Mouse (Mus musculus) hindbrain, embryonic 15.5 days (tissue): ENCODE measurements around the gene Akt2. TPM values are rescaled to one million over a fixed set of nuclear protein-coding genes. Genes with fewer than 3 reads are reported as not detected.

Experiments used
- ATAC-seq: fragments of 200-750 bp; cut with Nextera tagmentation; 2 replicates; pipeline ENCODE4 v1.8.0; 2017; ENCODE audit warnings: low read depth, moderate number of reproducible peaks, moderate TSS enrichment; ENCODE audit not compliant: low FRiP score
- H3K27ac ChIP-seq: fragments of 300-500 bp; sonication (generic); replicated peaks from 2 replicates; pipeline ENCODE4 v1.5.1; 2015; ENCODE audit warnings: mild to moderate bottlenecking, inconsistent platforms
- H3K27me3 ChIP-seq: fragments of 300-500 bp; sonication (generic); 2 replicates; pipeline ENCODE4 v1.6.1; 2015; ENCODE audit warnings: control low read depth, inconsistent platforms
- H3K36me3 ChIP-seq: fragments of 300-500 bp; sonication (generic); 2 replicates; pipeline ENCODE4 v1.6.1; 2015; ENCODE audit warnings: control low read depth, inconsistent platforms
- H3K4me1 ChIP-seq: fragments of 300-500 bp; sonication (generic); replicated peaks from 2 replicates; pipeline ENCODE4 v1.6.1; 2015; ENCODE audit warnings: control low read depth, inconsistent platforms
- H3K4me2 ChIP-seq: fragments of 300-500 bp; sonication (generic); 2 replicates; pipeline ENCODE4 v1.6.1; 2015; ENCODE audit warnings: moderate library complexity, mild to moderate bottlenecking, inconsistent platforms
- H3K4me3 ChIP-seq: fragments of 300-500 bp; sonication (generic); 2 replicates; pipeline ENCODE4 v1.5.1; 2015; ENCODE audit warnings: mild to moderate bottlenecking, inconsistent platforms
- H3K9ac ChIP-seq: fragments of 300-500 bp; sonication (generic); 2 replicates; pipeline ENCODE4 v1.6.1; 2015; ENCODE audit warnings: inconsistent platforms
- H3K9me3 ChIP-seq: fragments of 300-500 bp; sonication (generic); 2 replicates; pipeline ENCODE4 v1.6.1; 2016; ENCODE audit warnings: control low read depth, inconsistent platforms
- WGBS: fragments of 180-500 bp; shearing (Covaris S2); methylation state at CpG from one replicate; pipeline ENCODE4 v1.1.7; 2015; 5-methylcytosine and 5-hydroxymethylcytosine counted together
- polyA plus RNA-seq: library from polyadenylated mRNA; unstranded; fragments of >200 nt; fragmentation: Nextera tagmentation; extraction: Ambion mirVana; gene quantifications from 2 replicates; pipeline ENCODE4 v1.2.1, GENCODE M21; 2015

The Akt2 gene
- polyA plus RNA-seq, 1 experiment from 2014 or later, result 74.2 TPM

- no peak for ATAC-seq
- H3K36me3 ChIP-seq, result peaks cover 68% of the 10 kb centered on the region
- H3K9ac ChIP-seq, result no peak overlapping the region
- H3K4me3 ChIP-seq, result no peak overlapping the region
- H3K9me3 ChIP-seq, result no peaks in the 10 kb centered on the region
- no peaks in the 10 kb centered on the region for H3K4me1 ChIP-seq
- no peak overlapping the region for H3K27ac ChIP-seq
- no peak overlapping the region for H3K4me2 ChIP-seq
- no peaks in the 10 kb centered on the region for H3K27me3 ChIP-seq
- 83% methylated on average over 5 of the region's 5 CpGs for WGBS
Observed at GRCm38 (mm10) chr7:27569580-27570224, 21.6 kb upstream of the Akt2 start.

- H3K4me1 ChIP-seq, result no peaks in the 10 kb centered on the region
- no peak overlapping the region for H3K4me3 ChIP-seq
- no peak overlapping the region for H3K9ac ChIP-seq
- no peaks in the 10 kb centered on the region for H3K9me3 ChIP-seq
- WGBS, result 94% methylated on average over 4 of the region's 4 CpGs
- H3K27ac ChIP-seq, result no peak overlapping the region
- ATAC-seq, result no peak
- H3K4me2 ChIP-seq, result no peak overlapping the region
- H3K27me3 ChIP-seq, result no peaks in the 10 kb centered on the region
- peaks cover 73% of the 10 kb centered on the region for H3K36me3 ChIP-seq
Observed at GRCm38 (mm10) chr7:27572133-27572532, 19.2 kb upstream of the Akt2 start.

DNA sequence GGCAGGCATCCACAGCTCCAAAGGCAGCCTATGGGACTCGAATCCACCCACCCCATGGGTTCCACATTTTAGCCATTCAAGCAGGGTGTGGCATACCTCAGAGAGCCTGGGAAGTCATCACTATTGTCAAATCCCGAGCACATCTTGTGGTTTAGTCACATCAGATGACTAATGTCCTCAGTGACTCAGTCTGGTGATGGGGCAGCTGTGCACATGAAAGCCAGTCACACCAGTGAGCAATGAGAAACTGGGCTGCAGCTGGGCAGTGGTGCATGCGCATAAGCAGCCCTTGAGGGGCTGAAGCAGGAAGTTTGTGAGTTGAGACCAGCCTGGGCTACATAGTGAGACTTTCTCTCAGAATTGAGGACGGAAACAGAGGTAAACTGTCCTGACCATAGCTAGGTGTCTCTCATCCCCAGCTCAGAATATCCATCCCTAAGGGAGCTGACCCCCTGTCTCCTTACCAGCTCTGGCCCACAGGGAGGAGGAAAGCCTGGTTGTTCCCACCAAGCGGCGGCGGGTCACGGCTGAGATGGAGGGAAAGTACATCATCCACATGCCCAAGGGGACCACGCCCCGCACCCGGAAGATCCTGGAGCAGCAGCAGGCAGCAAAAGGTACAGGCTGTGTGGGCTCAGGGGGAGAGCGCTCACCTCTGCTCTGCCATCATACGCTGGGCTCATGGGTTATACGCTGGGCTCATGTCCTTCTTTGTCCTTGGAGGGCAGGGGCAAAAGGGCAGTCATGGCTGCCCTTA is 17.1 kb upstream of the Akt2 start:
- no peak overlapping the region for H3K4me3 ChIP-seq
- H3K4me1 ChIP-seq, result no peaks in the 10 kb centered on the region
- H3K27me3 ChIP-seq, result no peaks in the 10 kb centered on the region
- no peak overlapping the region for H3K4me2 ChIP-seq
- no peak overlapping the region for H3K9ac ChIP-seq
- H3K36me3 ChIP-seq, result peaks cover 69% of the 10 kb centered on the region
- no peak overlapping the region for H3K27ac ChIP-seq
- WGBS, result 92% methylated on average over 14 of the region's 14 CpGs
- ATAC-seq, result no peak
- no peaks in the 10 kb centered on the region for H3K9me3 ChIP-seq

GRCm38 (mm10) chr7:27576914-27577313 is 14.4 kb upstream of the Akt2 start:
- WGBS, result 72% methylated on average over 6 of the region's 6 CpGs
- Histone ChIP-seq H3K9ac (no peak overlapping the region), H3K27ac (no peak overlapping the region), H3K9me3 (no peaks in the 10 kb centered on the region), H3K36me3 (peaks cover 77% of the 10 kb centered on the region), H3K4me2 (no peak overlapping the region), H3K4me1 (no peaks in the 10 kb centered on the region), H3K27me3 (no peaks in the 10 kb centered on the region), H3K4me3 (no peak overlapping the region)
- ATAC-seq, result no peak

DNA sequence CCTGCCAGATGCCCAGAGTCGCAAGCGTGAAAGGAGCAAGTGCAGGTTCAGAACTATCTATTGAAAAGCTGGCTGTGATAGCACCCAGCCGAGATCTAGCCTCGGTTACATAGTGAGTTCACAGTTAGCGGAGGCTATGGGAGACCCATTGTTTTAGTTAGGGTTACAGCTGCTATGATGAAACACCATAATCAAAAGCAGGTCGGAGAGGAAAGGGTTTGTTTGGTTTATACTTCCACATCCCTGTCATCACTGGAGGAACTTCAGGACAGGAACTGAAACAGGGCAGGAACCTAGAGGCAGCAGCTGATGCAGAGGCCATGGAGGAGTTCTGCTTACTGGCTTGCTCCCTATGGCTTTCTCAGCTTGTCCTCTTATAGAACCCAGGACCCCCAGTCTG is 13.8 kb upstream of the Akt2 start:
- 94% methylated on average over 6 of the region's 6 CpGs for WGBS
- H3K4me2 ChIP-seq, result no peak overlapping the region
- no peaks in the 10 kb centered on the region for H3K4me1 ChIP-seq
- no peak overlapping the region for H3K27ac ChIP-seq
- H3K9ac ChIP-seq, result no peak overlapping the region
- no peaks in the 10 kb centered on the region for H3K9me3 ChIP-seq
- peaks cover 77% of the 10 kb centered on the region for H3K36me3 ChIP-seq
- H3K27me3 ChIP-seq, result no peaks in the 10 kb centered on the region
- H3K4me3 ChIP-seq, result no peak overlapping the region
- ATAC-seq, result no peak

- no peak for ATAC-seq
- 88% methylated on average over 7 of the region's 7 CpGs for WGBS
- peaks cover 74% of the 10 kb centered on the region for H3K36me3 ChIP-seq
- no peak overlapping the region for H3K27ac ChIP-seq
- H3K9me3 ChIP-seq, result no peaks in the 10 kb centered on the region
- H3K9ac ChIP-seq, result no peak overlapping the region
- no peak overlapping the region for H3K4me2 ChIP-seq
- no peaks in the 10 kb centered on the region for H3K4me1 ChIP-seq
- H3K4me3 ChIP-seq, result no peak overlapping the region
- no peaks in the 10 kb centered on the region for H3K27me3 ChIP-seq
Observed at GRCm38 (mm10) chr7:27578465-27578864, 12.9 kb upstream of the Akt2 start.

GRCm38 (mm10) chr7:27580380-27581174 is 10.8 kb upstream of the Akt2 start:
- no peak overlapping the region for H3K9ac ChIP-seq
- H3K27me3 ChIP-seq, result no peaks in the 10 kb centered on the region
- no peak overlapping the region for H3K27ac ChIP-seq
- WGBS, result 93% methylated on average over 14 of the region's 14 CpGs
- no peak overlapping the region for H3K4me3 ChIP-seq
- no peaks in the 10 kb centered on the region for H3K4me1 ChIP-seq
- no peak for ATAC-seq
- H3K36me3 ChIP-seq, result peaks cover 60% of the 10 kb centered on the region
- no peak overlapping the region for H3K4me2 ChIP-seq
- no peaks in the 10 kb centered on the region for H3K9me3 ChIP-seq

DNA sequence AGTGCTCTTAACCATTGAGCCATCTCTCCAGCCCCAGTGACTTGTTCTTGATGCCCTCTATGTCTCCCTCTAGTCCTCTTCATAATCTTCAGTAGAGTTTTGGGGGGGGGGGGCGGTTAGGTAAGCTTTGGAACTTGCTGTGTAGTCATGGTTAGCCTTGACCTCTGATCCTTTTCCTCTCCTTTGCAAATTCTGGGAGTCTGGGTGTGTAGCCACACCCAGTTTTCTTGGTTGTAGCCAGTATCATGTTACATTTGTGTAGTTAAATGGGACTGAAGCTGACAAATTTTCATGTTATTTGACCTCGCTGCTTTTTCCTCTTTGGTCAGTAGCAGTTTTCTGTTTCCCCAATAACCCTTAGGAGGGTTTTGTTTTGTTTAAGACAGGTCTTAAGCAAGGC is 4.5 kb upstream of the Akt2 start:
- ATAC-seq, result no peak
- Histone ChIP-seq H3K9ac (no peak overlapping the region), H3K4me2 (no peak overlapping the region), H3K36me3 (peaks cover 9% of the 10 kb centered on the region), H3K27me3 (no peaks in the 10 kb centered on the region), H3K9me3 (no peaks in the 10 kb centered on the region), H3K4me1 (no peaks in the 10 kb centered on the region), H3K4me3 (no peak overlapping the region), H3K27ac (no peak overlapping the region)
- WGBS, result 85% methylated on average over 2 of the region's 2 CpGs

- 84% methylated on average over 2 of the region's 2 CpGs for WGBS
- no peak overlapping the region for H3K27ac ChIP-seq
- no peak overlapping the region for H3K4me3 ChIP-seq
- 0 out of 2 replicates have a peak, but pooled peaks cover under 1% of the 10 kb centered on the region for H3K36me3 ChIP-seq
- H3K9ac ChIP-seq, result no peak overlapping the region
- H3K9me3 ChIP-seq, result no peaks in the 10 kb centered on the region
- peaks cover 4% of the 10 kb centered on the region for H3K4me1 ChIP-seq
- no peaks in the 10 kb centered on the region for H3K27me3 ChIP-seq
- H3K4me2 ChIP-seq, result no peak overlapping the region
- no peak for ATAC-seq
Observed at GRCm38 (mm10) chr7:27587741-27588140, 3.6 kb upstream of the Akt2 start.

DNA sequence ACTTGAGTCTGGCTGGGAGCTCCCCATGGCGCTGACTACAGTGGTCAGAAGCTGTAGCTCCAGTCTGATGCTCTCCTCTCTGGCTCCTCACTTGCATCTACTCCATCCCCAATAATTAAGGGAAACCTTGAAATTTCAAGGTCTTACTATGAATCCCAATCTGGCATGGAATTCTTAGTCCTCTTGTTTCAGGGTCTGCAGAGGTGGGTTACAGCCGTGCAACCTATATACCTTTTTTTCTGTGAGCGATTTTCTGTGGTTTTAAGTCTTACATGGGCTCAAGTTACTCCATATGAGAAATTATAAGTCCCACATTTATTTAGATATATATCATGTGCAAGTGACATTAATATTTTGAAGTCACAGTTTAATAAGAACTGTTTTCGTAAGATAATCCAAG is 1.3 kb upstream of the Akt2 start:
- H3K27me3 ChIP-seq, result no peaks in the 10 kb centered on the region
- H3K4me1 ChIP-seq, result peaks cover 17% of the 10 kb centered on the region
- no peak overlapping the region for H3K9ac ChIP-seq
- no peak overlapping the region for H3K4me3 ChIP-seq
- no peaks in the 10 kb centered on the region for H3K36me3 ChIP-seq
- H3K9me3 ChIP-seq, result no peaks in the 10 kb centered on the region
- no peak overlapping the region for H3K27ac ChIP-seq
- 96% methylated on average over 4 of the region's 4 CpGs for WGBS
- no peak overlapping the region for H3K4me2 ChIP-seq
- no peak for ATAC-seq

- no peak for ATAC-seq
- no peaks in the 10 kb centered on the region for H3K9me3 ChIP-seq
- H3K27me3 ChIP-seq, result no peaks in the 10 kb centered on the region
- WGBS, result 65% methylated on average over 4 of the region's 4 CpGs
- peak overlapping the region; percentile 77 for H3K4me2 ChIP-seq
- no peaks in the 10 kb centered on the region for H3K36me3 ChIP-seq
- H3K27ac ChIP-seq, result peak overlapping the region; percentile 100
- H3K9ac ChIP-seq, result peak overlapping the region; percentile 31; the same call in 1 of the 2 replicates
- H3K4me3 ChIP-seq, result peak overlapping the region; percentile 85
- peaks cover 18% of the 10 kb centered on the region for H3K4me1 ChIP-seq
Observed at GRCm38 (mm10) chr7:27590566-27591213, 662 bp upstream of the Akt2 start.
